Comparison of ENCODE assay signal across 8 mouse cellular contexts in the genomic region with DNA sequence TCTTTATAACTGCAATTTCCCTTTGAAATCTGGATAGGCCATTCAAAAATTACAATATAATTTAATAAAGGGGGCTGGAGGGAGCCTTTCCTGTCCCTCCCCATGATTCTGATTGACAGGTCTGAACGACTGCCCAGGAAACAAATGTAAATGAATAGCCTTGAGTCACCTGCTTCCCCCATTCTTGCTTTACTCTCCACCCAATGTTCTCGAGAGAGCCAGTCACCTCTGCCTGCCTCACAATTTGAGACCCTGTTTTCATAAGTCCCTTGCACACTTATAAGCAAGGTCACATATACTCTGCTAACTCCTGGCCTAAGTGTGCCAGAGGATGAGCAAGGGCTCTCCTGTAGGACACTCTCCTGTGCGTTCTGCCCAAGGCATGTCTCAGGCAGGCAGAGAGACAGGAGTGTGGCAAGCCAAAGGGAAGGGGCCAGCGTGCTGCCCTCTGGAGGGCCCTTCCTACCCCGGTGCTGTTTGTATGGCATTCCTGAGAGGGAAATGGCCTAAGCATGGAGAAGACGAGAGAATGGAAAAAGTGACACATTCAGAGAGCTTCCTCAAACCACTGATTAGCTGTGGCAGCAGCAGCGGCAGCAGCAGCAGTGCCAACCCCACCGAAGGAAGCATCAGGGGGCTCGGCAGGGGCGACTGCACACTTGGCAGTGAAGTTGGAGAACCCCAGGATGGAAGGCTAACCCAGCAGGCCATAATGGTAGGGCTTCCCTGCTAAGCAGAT. TPM values are rescaled to one million over a fixed set of nuclear protein-coding genes. Genes with fewer than 3 reads are reported as not detected.
A peak's percentile ranks its signal among the peaks of the same experiment; 100 is the strongest.
DNase-seq lines count a peak whose midpoint lies in the region; ATAC-seq lines count a peak whose summit lies in the region.

No protein-coding gene starts in this region.

- H3K4me2 ChIP-seq in kidney, embryonic 15.5 days: peak overlapping the region; percentile 71
- peak overlapping the region; percentile 34 for H3K4me2 ChIP-seq in embryonic facial prominence, embryonic 12.5 days (replicated peaks)
- 0 out of 2 replicates have a peak overlapping the region, but pooled peaks have one; percentile 22 for H3K4me2 ChIP-seq in hindbrain, embryonic 15.5 days
- H3K4me2 ChIP-seq in midbrain, embryonic 14.5 days (ENCODE audit: low read length): no peak overlapping the region

- ATAC-seq in kidney, embryonic 15.5 days (replicated peaks; ENCODE audit: low FRiP score): no peak
- no peak for ATAC-seq in embryonic facial prominence, embryonic 12.5 days (ENCODE audit: insufficient number of reproducible peaks, insufficient read depth, low FRiP score, low TSS enrichment)
- ATAC-seq in hindbrain, embryonic 15.5 days (ENCODE audit: low FRiP score, low read depth): no peak
- no peak for ATAC-seq in midbrain, embryonic 14.5 days (ENCODE audit: low FRiP score, low TSS enrichment)

- H3K36me3 ChIP-seq in kidney, embryonic 15.5 days: no peaks in the 10 kb centered on the region
- H3K36me3 ChIP-seq in embryonic facial prominence, embryonic 12.5 days: no peaks in the 10 kb centered on the region
- H3K36me3 ChIP-seq in hindbrain, embryonic 15.5 days: no peaks in the 10 kb centered on the region
- no peaks in the 10 kb centered on the region for H3K36me3 ChIP-seq in midbrain, embryonic 14.5 days (ENCODE audit: control insufficient read depth, insufficient read depth, low read length)

- H3K4me3 ChIP-seq in kidney, embryonic 15.5 days (replicated peaks): peak overlapping the region; percentile 24
- 0 out of 2 replicates have a peak overlapping the region, but pooled peaks have one; percentile 1 for H3K4me3 ChIP-seq in embryonic facial prominence, embryonic 12.5 days
- H3K4me3 ChIP-seq in hindbrain, embryonic 15.5 days: no peak overlapping the region
- no peak overlapping the region for H3K4me3 ChIP-seq in midbrain, embryonic 14.5 days (replicated peaks; ENCODE audit: low read depth, low read length)

- H3K27me3 ChIP-seq in kidney, embryonic 15.5 days: no peaks in the 10 kb centered on the region
- no peaks in the 10 kb centered on the region for H3K27me3 ChIP-seq in embryonic facial prominence, embryonic 12.5 days
- H3K27me3 ChIP-seq in hindbrain, embryonic 15.5 days: no peaks in the 10 kb centered on the region
- H3K27me3 ChIP-seq in midbrain, embryonic 14.5 days (ENCODE audit: control insufficient read depth, insufficient read depth, low read length): no peaks in the 10 kb centered on the region

- H3K4me1 ChIP-seq in kidney, embryonic 15.5 days: peaks cover 91% of the 10 kb centered on the region
- peaks cover 89% of the 10 kb centered on the region for H3K4me1 ChIP-seq in embryonic facial prominence, embryonic 12.5 days
- H3K4me1 ChIP-seq in hindbrain, embryonic 15.5 days (replicated peaks): peaks cover 70% of the 10 kb centered on the region
- H3K4me1 ChIP-seq in midbrain, embryonic 14.5 days (ENCODE audit: control insufficient read depth, insufficient read depth, low read length): peaks cover 44% of the 10 kb centered on the region

- peak overlapping the region; percentile 1; the same call in 1 of the 2 replicates for H3K9ac ChIP-seq in kidney, embryonic 15.5 days
- H3K9ac ChIP-seq in embryonic facial prominence, embryonic 12.5 days: no peak overlapping the region
- H3K9ac ChIP-seq in hindbrain, embryonic 15.5 days: no peak overlapping the region
- peak overlapping the region; percentile 27 for H3K9ac ChIP-seq in midbrain, embryonic 14.5 days (replicated peaks; ENCODE audit: low read length)

- no peak for DNase-seq in kidney, postnatal 14 days
- DNase-seq in midbrain, embryonic 14.5 days: no peak
- no peak for DNase-seq in urinary bladder, postnatal 4 days (ENCODE audit: low spot score in 2 of 2)
- DNase-seq in testis, postnatal 10 days (ENCODE audit: low spot score): no peak
- no peak for DNase-seq in embryo, embryonic 10.5 days (ENCODE audit: low spot score)

- no peaks in the 10 kb centered on the region for H3K9me3 ChIP-seq in kidney, embryonic 15.5 days (replicated peaks)
- H3K9me3 ChIP-seq in embryonic facial prominence, embryonic 12.5 days: no peaks in the 10 kb centered on the region
- H3K9me3 ChIP-seq in hindbrain, embryonic 15.5 days: no peaks in the 10 kb centered on the region
- H3K9me3 ChIP-seq in midbrain, embryonic 14.5 days (ENCODE audit: control insufficient read depth, low read length): no peaks in the 10 kb centered on the region

- H3K27ac ChIP-seq in kidney, embryonic 15.5 days: peak overlapping the region; percentile 78
- H3K27ac ChIP-seq in embryonic facial prominence, embryonic 12.5 days: peak overlapping the region; percentile 74
- H3K27ac ChIP-seq in hindbrain, embryonic 15.5 days (replicated peaks): peak overlapping the region; percentile 46; the same call in 1 of the 2 replicates
- 0 out of 2 replicates have a peak overlapping the region, but pooled peaks have one; percentile 28 for H3K27ac ChIP-seq in midbrain, embryonic 14.5 days (replicated peaks; ENCODE audit: low read depth, low read length)

- WGBS in kidney, embryonic 15.5 days: 16% methylated on average over 10 of the region's 10 CpGs
- 27% methylated on average over 10 of the region's 10 CpGs for WGBS in embryonic facial prominence, embryonic 12.5 days
- WGBS in hindbrain, embryonic 15.5 days: 21% methylated on average over 10 of the region's 10 CpGs
- WGBS in midbrain, embryonic 14.5 days: 29% methylated on average over 10 of the region's 10 CpGs

RNA-seq across cellular contexts. Expression of gene Ptk7, which starts 5.3 kb away (rescaled TPM):
- polyA plus RNA-seq in kidney, embryonic 15.5 days (2015; fragmentation: Nextera tagmentation; extraction: Ambion mirVana): 120 and 138 TPM in 2 replicates
- polyA plus RNA-seq in embryonic facial prominence, embryonic 12.5 days (2016; fragmentation: Nextera tagmentation; extraction: Ambion mirVana): 130 and 134 TPM in 2 replicates
- polyA plus RNA-seq in hindbrain, embryonic 15.5 days (2015; fragmentation: Nextera tagmentation; extraction: Ambion mirVana): 32.8 and 34.1 TPM in 2 replicates
- 19.6 and 20.0 TPM in 2 replicates for polyA plus RNA-seq in midbrain, embryonic 14.5 days (2014; fragmentation: Nextera tagmentation; extraction: Ambion mirVana)

RNA-seq across cellular contexts. Expression of gene Klc4, which starts 21.8 kb away (rescaled TPM):
- 36.9 and 42.4 TPM in 2 replicates for polyA plus RNA-seq in kidney, embryonic 15.5 days (2015; fragmentation: Nextera tagmentation; extraction: Ambion mirVana)
- polyA plus RNA-seq in embryonic facial prominence, embryonic 12.5 days (2016; fragmentation: Nextera tagmentation; extraction: Ambion mirVana): 28.5 and 29.8 TPM in 2 replicates
- polyA plus RNA-seq in hindbrain, embryonic 15.5 days (2015; fragmentation: Nextera tagmentation; extraction: Ambion mirVana): 33.9 and 35.9 TPM in 2 replicates
- polyA plus RNA-seq in midbrain, embryonic 14.5 days (2014; fragmentation: Nextera tagmentation; extraction: Ambion mirVana): 32.8 and 33.4 TPM in 2 replicates

RNA-seq across cellular contexts. Expression of gene Mrpl2, which starts 22.0 kb away (rescaled TPM):
- 108 and 124 TPM in 2 replicates for polyA plus RNA-seq in kidney, embryonic 15.5 days (2015; fragmentation: Nextera tagmentation; extraction: Ambion mirVana)
- polyA plus RNA-seq in embryonic facial prominence, embryonic 12.5 days (2016; fragmentation: Nextera tagmentation; extraction: Ambion mirVana): 98.1 and 102 TPM in 2 replicates
- polyA plus RNA-seq in hindbrain, embryonic 15.5 days (2015; fragmentation: Nextera tagmentation; extraction: Ambion mirVana): 64.3 TPM in 2 replicates
- polyA plus RNA-seq in midbrain, embryonic 14.5 days (2014; fragmentation: Nextera tagmentation; extraction: Ambion mirVana): 73.2 and 78.0 TPM in 2 replicates

RNA-seq across cellular contexts. Expression of gene Cul7, which starts 26.1 kb away (rescaled TPM):
- polyA plus RNA-seq in kidney, embryonic 15.5 days (2015; fragmentation: Nextera tagmentation; extraction: Ambion mirVana): 55.5 and 59.2 TPM in 2 replicates
- 57.3 and 61.1 TPM in 2 replicates for polyA plus RNA-seq in embryonic facial prominence, embryonic 12.5 days (2016; fragmentation: Nextera tagmentation; extraction: Ambion mirVana)
- polyA plus RNA-seq in hindbrain, embryonic 15.5 days (2015; fragmentation: Nextera tagmentation; extraction: Ambion mirVana): 38.4 and 43.8 TPM in 2 replicates
- 32.3 and 32.9 TPM in 2 replicates for polyA plus RNA-seq in midbrain, embryonic 14.5 days (2014; fragmentation: Nextera tagmentation; extraction: Ambion mirVana)

RNA-seq across cellular contexts. Expression of gene Rrp36, which starts 50.2 kb away (rescaled TPM):
- polyA plus RNA-seq in kidney, embryonic 15.5 days (2015; fragmentation: Nextera tagmentation; extraction: Ambion mirVana): 63.9 and 65.4 TPM in 2 replicates
- 62.6 and 67.6 TPM in 2 replicates for polyA plus RNA-seq in embryonic facial prominence, embryonic 12.5 days (2016; fragmentation: Nextera tagmentation; extraction: Ambion mirVana)
- polyA plus RNA-seq in hindbrain, embryonic 15.5 days (2015; fragmentation: Nextera tagmentation; extraction: Ambion mirVana): 53.0 TPM in 2 replicates
- polyA plus RNA-seq in midbrain, embryonic 14.5 days (2014; fragmentation: Nextera tagmentation; extraction: Ambion mirVana): 35.3 and 40.5 TPM in 2 replicates

Comparison
In these comparisons a context has a peak if more than half of its experiments do, and no peak if none do; other contexts are left out.
1. H3K27ac ChIP-seq: peak in every context shown above with its lines; median percentile 78 in kidney, embryonic 15.5 days; 74 in embryonic facial prominence, embryonic 12.5 days; 46 in hindbrain, embryonic 15.5 days; 28 in midbrain, embryonic 14.5 days.
2. H3K4me3 ChIP-seq: peak in kidney, embryonic 15.5 days (single experiment) and embryonic facial prominence, embryonic 12.5 days (single experiment); none in hindbrain, embryonic 15.5 days (single experiment) and midbrain, embryonic 14.5 days (single experiment).
3. H3K9ac ChIP-seq: peak in kidney, embryonic 15.5 days (single experiment) and midbrain, embryonic 14.5 days (single experiment); none in embryonic facial prominence, embryonic 12.5 days (single experiment) and hindbrain, embryonic 15.5 days (single experiment).